ENCODE assay signal across 19 mouse cellular contexts in the genomic region with DNA sequence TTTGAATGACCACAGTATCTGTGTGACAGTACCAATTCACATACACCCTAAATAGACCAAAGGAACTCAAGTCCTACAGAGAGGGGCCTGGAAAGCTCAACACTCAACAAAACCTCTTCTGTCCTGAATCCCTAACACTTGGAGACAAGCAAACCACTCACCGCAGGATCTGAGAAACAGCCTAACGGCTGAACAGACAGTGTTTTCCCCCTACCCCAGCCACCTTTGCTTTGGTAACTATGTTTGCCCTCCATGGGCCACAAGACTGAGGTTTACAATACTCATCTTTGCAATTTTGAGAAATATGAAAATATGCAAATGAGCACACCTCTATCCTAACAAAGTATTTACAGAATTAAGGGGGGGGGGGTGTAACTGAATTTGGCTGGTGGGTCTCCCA.
"Had no signal": no experiment of that assay in that cellular context is flagged by ENCODE, and none has a peak within 500 bp of the region (broad histone marks: within the 10 kb centered on the region; RNA-seq: fewer than 3 reads in every experiment).

No protein-coding gene starts in this region.

- H3K9me3 ChIP-seq: liver, embryonic 15.5 days; midbrain, embryonic 10.5 days; midbrain, embryonic 12.5 days; neural tube, embryonic 13.5 days; neural tube, embryonic 15.5 days had no signal

- H3K4me3 ChIP-seq: liver, embryonic 15.5 days; midbrain, embryonic 10.5 days; midbrain, embryonic 12.5 days; neural tube, embryonic 13.5 days; neural tube, embryonic 15.5 days had no signal

- H3K9ac ChIP-seq: liver, embryonic 15.5 days; lung, embryonic 14.5 days; midbrain, embryonic 12.5 days; neural tube, embryonic 13.5 days; neural tube, embryonic 15.5 days had no signal

- H3K27me3 ChIP-seq: liver, embryonic 15.5 days; midbrain, embryonic 12.5 days; neural tube, embryonic 15.5 days had no signal

- DNase-seq: lung, adult 18-20 months; lung, embryonic 14.5 days; lung, postnatal 10 days; lung, postnatal 4 days; midbrain, embryonic 14.5 days; retina, postnatal 1 day; right cerebral cortex, adult 18-20 months; right cerebral cortex, postnatal 25 days; right cerebral cortex, postnatal 4 days; spleen, adult 18-20 months; thymus, adult 18-20 months; thymus, postnatal 14 days; thymus, postnatal 36 days had no signal

- H3K36me3 ChIP-seq: neural tube, embryonic 13.5 days; neural tube, embryonic 15.5 days had no signal

- H3K27ac ChIP-seq: liver, embryonic 15.5 days; midbrain, embryonic 10.5 days; midbrain, embryonic 12.5 days; neural tube, embryonic 13.5 days; neural tube, embryonic 15.5 days had no signal

- H3K4me2 ChIP-seq: liver, embryonic 15.5 days; lung, embryonic 14.5 days; midbrain, embryonic 12.5 days; neural tube, embryonic 13.5 days; neural tube, embryonic 15.5 days had no signal

- ATAC-seq: midbrain, embryonic 16.5 days had no signal
